ENCODE assay signal across 22 mouse cellular contexts in the genomic region with DNA sequence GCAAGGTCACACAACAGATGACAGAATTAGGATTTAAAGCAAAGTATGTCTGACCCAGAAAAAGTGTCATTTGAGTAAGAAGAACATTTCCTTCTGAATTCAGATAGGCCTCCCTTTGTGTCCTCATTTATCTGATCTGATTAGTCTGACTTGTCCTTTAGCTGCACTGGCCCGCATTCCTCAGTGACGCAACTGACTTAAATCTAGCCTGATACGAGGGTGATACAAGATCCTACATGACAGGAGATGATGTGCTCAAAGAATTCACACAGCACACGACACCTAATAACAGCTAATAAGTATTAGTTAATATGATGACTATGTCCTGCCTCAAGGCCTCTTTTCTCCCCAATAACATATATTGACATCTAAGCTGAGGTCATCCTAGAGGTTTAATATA.
DNase-seq lines count a peak whose midpoint lies in the region; ATAC-seq and TF ChIP-seq lines count a peak whose summit lies in the region.
"Had no signal": no experiment of that assay in that cellular context is flagged by ENCODE, and none has a peak within 500 bp of the region (broad histone marks: within the 10 kb centered on the region; RNA-seq: fewer than 3 reads in every experiment).

No protein-coding gene starts in this region.

- H3K9ac ChIP-seq in kidney, postnatal 0 days (ENCODE audit: low read depth, low read length): no peak overlapping the region
- H3K9ac ChIP-seq in lung, embryonic 16.5 days (ENCODE audit: low read length): no peak overlapping the region
- H3K9ac ChIP-seq: embryonic facial prominence, embryonic 13.5 days; embryonic facial prominence, embryonic 15.5 days; forebrain, embryonic 12.5 days had no signal

- H3K9me3 ChIP-seq in kidney, postnatal 0 days (replicated peaks; ENCODE audit: low read length): no peaks in the 10 kb centered on the region
- no peaks in the 10 kb centered on the region for H3K9me3 ChIP-seq in lung, embryonic 16.5 days (ENCODE audit: control insufficient read depth, low read length)
- H3K9me3 ChIP-seq: embryonic facial prominence, embryonic 13.5 days; embryonic facial prominence, embryonic 15.5 days; forebrain, embryonic 10.5 days; forebrain, embryonic 12.5 days had no signal

- no peaks in the 10 kb centered on the region for H3K27me3 ChIP-seq in kidney, postnatal 0 days (ENCODE audit: insufficient read depth, low read length)
- H3K27me3 ChIP-seq in lung, embryonic 16.5 days (ENCODE audit: control insufficient read depth, insufficient read depth, low read depth, low read length): no peaks in the 10 kb centered on the region
- H3K27me3 ChIP-seq: embryonic facial prominence, embryonic 13.5 days; embryonic facial prominence, embryonic 15.5 days; forebrain, embryonic 12.5 days had no signal

- H3K4me1 ChIP-seq in kidney, postnatal 0 days (replicated peaks; ENCODE audit: insufficient read depth, low read length): no peaks in the 10 kb centered on the region
- no peaks in the 10 kb centered on the region for H3K4me1 ChIP-seq in lung, embryonic 16.5 days (replicated peaks; ENCODE audit: control insufficient read depth, insufficient read depth, low read length)
- H3K4me1 ChIP-seq: embryonic facial prominence, embryonic 13.5 days; embryonic facial prominence, embryonic 15.5 days; forebrain, embryonic 10.5 days; forebrain, embryonic 12.5 days had no signal

- WGBS in kidney, postnatal 0 days: 58% methylated on average over 4 of the region's 4 CpGs
- 22% methylated on average over 4 of the region's 4 CpGs for WGBS in lung, embryonic 16.5 days

- no peak overlapping the region for H3K27ac ChIP-seq in kidney, postnatal 0 days
- H3K27ac ChIP-seq in lung, embryonic 16.5 days (ENCODE audit: low read length): no peak overlapping the region
- H3K27ac ChIP-seq: embryonic facial prominence, embryonic 13.5 days; embryonic facial prominence, embryonic 15.5 days; forebrain, embryonic 10.5 days; forebrain, embryonic 12.5 days had no signal

- H3K36me3 ChIP-seq in kidney, postnatal 0 days (ENCODE audit: insufficient read depth, low read length): no peaks in the 10 kb centered on the region
- no peaks in the 10 kb centered on the region for H3K36me3 ChIP-seq in lung, embryonic 16.5 days (ENCODE audit: control insufficient read depth, insufficient read depth, low read length)
- H3K36me3 ChIP-seq: embryonic facial prominence, embryonic 13.5 days; embryonic facial prominence, embryonic 15.5 days; forebrain, embryonic 10.5 days; forebrain, embryonic 12.5 days had no signal

- DNase-seq in adrenal gland, postnatal 14 days: peak; percentile 9
- DNase-seq in adrenal gland, postnatal 25 days: no peak
- DNase-seq in kidney, postnatal 0 days (ENCODE audit: low spot score): peak; percentile 57
- no peak for DNase-seq in kidney, adult 18-20 months
- DNase-seq in lung, postnatal 14 days: no peak
- peak; percentile 21 for DNase-seq in retina, postnatal 1 day
- DNase-seq in retina, embryonic 14.5 days (ENCODE audit: low spot score): no peak
- DNase-seq: cerebellum, adult 11 months; cerebellum, adult 18-20 months; cerebellum, adult 8-10 months; cerebellum, adult 9-11 months; cerebellum, postnatal 14 days; cerebellum, postnatal 36 days; embryo, embryonic 11 days had no signal

- no peak overlapping the region for H3K4me2 ChIP-seq in kidney, postnatal 0 days (ENCODE audit: low read length)
- no peak overlapping the region for H3K4me2 ChIP-seq in lung, embryonic 16.5 days (ENCODE audit: low read depth, low read length)
- H3K4me2 ChIP-seq: embryonic facial prominence, embryonic 13.5 days; embryonic facial prominence, embryonic 15.5 days; forebrain, embryonic 12.5 days had no signal

- no peak for ATAC-seq in kidney, postnatal 0 days (replicated peaks; ENCODE audit: low FRiP score, low read depth)
- peak; percentile 71 for ATAC-seq in lung, embryonic 16.5 days (ENCODE audit: low read depth)
- ATAC-seq: forebrain, embryonic 14.5 days; forebrain, embryonic 16.5 days had no signal

- no peak overlapping the region for H3K4me3 ChIP-seq in kidney, postnatal 0 days (replicated peaks; ENCODE audit: low read depth, low read length)
- no peak overlapping the region for H3K4me3 ChIP-seq in lung, embryonic 16.5 days (ENCODE audit: low read length)
- H3K4me3 ChIP-seq: embryonic facial prominence, embryonic 13.5 days; embryonic facial prominence, embryonic 15.5 days; erythroblast, embryonic 14.5 days; forebrain, embryonic 10.5 days; forebrain, embryonic 12.5 days had no signal

- no peak for TF ChIP-seq CTCF in kidney, postnatal 0 days (IDR thresholded peaks at IDR 0.05; ENCODE audit: low read depth)

Comparison
In these comparisons a context has a peak if more than half of its experiments do, and no peak if none do; other contexts are left out.
1. DNase-seq: peak in adrenal gland, postnatal 14 days (single experiment), kidney, postnatal 0 days (single experiment) and retina, postnatal 1 day (single experiment); none in adrenal gland, postnatal 25 days (single experiment), kidney, adult 18-20 months (single experiment), lung, postnatal 14 days (single experiment) and retina, embryonic 14.5 days (single experiment).